Mouse (Mus musculus): Measurements from ENCODE around the gene Zfp598. TPM values are rescaled to one million over a fixed set of nuclear protein-coding genes. Genes with fewer than 3 reads are reported as not detected.
"Not testable (repeated sequence)": the region's sequence is repeated elsewhere in the genome, so short reads cannot be mapped to it uniquely, and the experiment has no call there.

Zfp598 gene
- polyA plus RNA-seq, 1 experiment from 2014 or later, result 27.6 TPM

GRCm38 (mm10) chr17:24648731-24649377, 20.6 kb upstream of the Zfp598 start:
- H3K9ac ChIP-seq, result peak overlapping the region; percentile 89
- H3K4me3 ChIP-seq (replicated peaks), result peak overlapping the region; percentile 87
- no peak for ATAC-seq (replicated peaks; ENCODE audit: low FRiP score)
- peaks cover 57% of the 10 kb centered on the region for H3K4me1 ChIP-seq
- H3K27me3 ChIP-seq, result peaks cover 12% of the 10 kb centered on the region
- WGBS, result 75% methylated on average over 10 of the region's 10 CpGs
- peak overlapping the region; percentile 84 for H3K27ac ChIP-seq
- peak overlapping the region; percentile 99 for H3K4me2 ChIP-seq
- no peaks in the 10 kb centered on the region for H3K36me3 ChIP-seq
- no peaks in the 10 kb centered on the region for H3K9me3 ChIP-seq (replicated peaks)

GRCm38 (mm10) chr17:24649581-24650069, 19.9 kb upstream of the Zfp598 start:
- Histone ChIP-seq H3K36me3 (no peaks in the 10 kb centered on the region), H3K27ac (peak overlapping the region; percentile 84), H3K4me2 (peak overlapping the region; percentile 99), H3K27me3 (peaks cover 12% of the 10 kb centered on the region), H3K9ac (peak overlapping the region; percentile 89), H3K4me1 (peaks cover 50% of the 10 kb centered on the region), H3K4me3 (replicated peaks) (peak overlapping the region; percentile 87), H3K9me3 (replicated peaks) (no peaks in the 10 kb centered on the region)
- WGBS, result under 1% methylated on average over 34 of the region's 35 CpGs
- ATAC-seq (replicated peaks; ENCODE audit: low FRiP score), result peak; percentile 40

GRCm38 (mm10) chr17:24650070-24650616, 19.3 kb upstream of the Zfp598 start, which contains the start of gene Slc9a3r2:
Slc9a3r2 (minus strand) TSS chr17:24650327.
- Histone ChIP-seq H3K9ac (peak within 1 kb of the TSS; percentile 89), H3K4me3 (replicated peaks) (peak within 1 kb of the TSS; percentile 87), H3K27me3 (peaks cover 12% of the 10 kb centered on the region), H3K36me3 (no peaks in the 10 kb centered on the region), H3K27ac (peak within 1 kb of the TSS; percentile 84), H3K4me1 (peaks cover 45% of the 10 kb centered on the region), H3K4me2 (peak within 1 kb of the TSS; percentile 99), H3K9me3 (replicated peaks) (no peaks in the 10 kb centered on the region)
- 1% methylated on average over 41 of the region's 41 CpGs for WGBS
- ATAC-seq (replicated peaks; ENCODE audit: low FRiP score), result peak; percentile 76

DNA sequence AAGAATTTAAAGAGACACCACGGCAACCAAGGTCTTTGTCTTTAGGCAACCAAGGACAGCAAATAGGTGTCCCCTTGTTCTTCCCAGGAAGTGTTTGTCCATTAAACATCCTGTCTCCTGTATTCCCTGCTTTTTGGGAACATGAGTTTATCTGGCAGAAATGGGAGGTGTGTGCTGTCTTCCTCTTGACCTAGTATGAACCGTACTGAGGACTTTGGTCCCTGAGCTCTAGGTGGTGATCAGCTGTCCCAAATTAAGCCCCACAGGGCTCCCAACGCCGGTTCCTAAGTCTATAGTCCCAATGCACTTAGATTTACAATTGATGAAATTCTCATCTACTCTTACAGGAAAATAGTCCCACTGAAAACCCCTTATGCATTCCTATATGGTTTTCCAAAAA, 18.7 kb upstream of the Zfp598 start:
- Histone ChIP-seq H3K4me2 (peak overlapping the region; percentile 99), H3K4me3 (replicated peaks) (no peak overlapping the region; the same call in 1 of the 2 replicates), H3K9me3 (replicated peaks) (no peaks in the 10 kb centered on the region), H3K27me3 (peaks cover 12% of the 10 kb centered on the region), H3K9ac (no peak overlapping the region), H3K4me1 (peaks cover 38% of the 10 kb centered on the region), H3K27ac (0 out of 2 replicates have a peak overlapping the region, but pooled peaks have one; percentile 84), H3K36me3 (no peaks in the 10 kb centered on the region)
- no peak for ATAC-seq (replicated peaks; ENCODE audit: low FRiP score)
- 78% methylated on average over 4 of the region's 4 CpGs for WGBS

- Histone ChIP-seq H3K9me3 (replicated peaks) (no peaks in the 10 kb centered on the region), H3K36me3 (no peaks in the 10 kb centered on the region), H3K4me1 (peaks cover 36% of the 10 kb centered on the region), H3K4me3 (replicated peaks) (no peak overlapping the region), H3K4me2 (no peak overlapping the region), H3K27ac (no peak overlapping the region), H3K9ac (0 out of 2 replicates have a peak overlapping the region, but pooled peaks have one; percentile 3), H3K27me3 (peaks cover 20% of the 10 kb centered on the region)
- no peak for ATAC-seq (replicated peaks; ENCODE audit: low FRiP score)
- 65% methylated on average over 3 of the region's 3 CpGs for whole genome bisulfite sequencing
Measured at GRCm38 (mm10) chr17:24651835-24652234, 17.7 kb upstream of the Zfp598 start.

DNA sequence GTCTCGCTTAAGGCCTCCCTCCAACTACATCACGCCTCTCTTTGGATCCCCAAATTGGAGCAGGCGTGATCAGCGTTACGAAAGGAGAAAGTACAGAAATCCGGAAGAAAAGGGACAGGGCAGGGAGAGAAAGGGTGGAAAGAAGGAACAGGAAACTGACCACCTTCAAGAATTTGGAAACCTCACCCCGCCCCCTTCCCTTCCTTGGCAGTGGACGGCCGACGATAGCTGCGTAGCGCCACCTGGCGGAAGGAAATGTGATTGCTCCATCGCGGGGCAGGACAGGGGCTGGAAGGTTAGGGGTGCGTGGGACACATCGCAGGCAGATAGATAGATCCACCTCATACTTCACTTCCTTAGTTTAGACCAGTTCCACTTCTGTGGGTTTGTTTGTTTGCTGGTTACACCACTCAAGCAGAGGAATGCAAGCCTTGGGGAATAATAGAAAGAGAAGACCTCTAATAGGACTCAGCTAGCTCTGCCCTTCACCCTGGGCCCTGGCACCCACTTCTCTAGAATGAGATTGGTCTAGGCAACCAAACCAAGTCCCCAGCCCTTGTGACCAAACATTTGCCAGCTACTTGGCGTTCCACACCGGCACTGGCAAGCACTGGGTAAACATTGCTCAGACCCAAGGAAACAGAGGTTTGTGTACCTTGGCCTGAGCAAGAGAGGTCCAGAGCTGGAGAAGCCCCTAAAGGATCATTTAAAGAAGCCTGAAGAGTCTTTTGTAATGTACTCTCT, 15.3 kb upstream of the Zfp598 start:
- no peak overlapping the region for H3K27ac ChIP-seq
- peaks cover 43% of the 10 kb centered on the region for H3K27me3 ChIP-seq
- ATAC-seq (replicated peaks; ENCODE audit: low FRiP score), result 0 out of 2 replicates have a peak, but pooled peaks have one; percentile 15

GRCm38 (mm10) chr17:24654969-24655368, 14.5 kb upstream of the Zfp598 start:
- peaks cover 28% of the 10 kb centered on the region for H3K4me1 ChIP-seq
- ATAC-seq (replicated peaks; ENCODE audit: low FRiP score), result no peak
- H3K4me3 ChIP-seq (replicated peaks), result no peak overlapping the region
- no peak overlapping the region for H3K9ac ChIP-seq
- 67% methylated on average over 4 of the region's 4 CpGs for WGBS
- no peaks in the 10 kb centered on the region for H3K36me3 ChIP-seq
- no peak overlapping the region for H3K4me2 ChIP-seq
- H3K9me3 ChIP-seq (replicated peaks), result no peaks in the 10 kb centered on the region
- no peak overlapping the region for H3K27ac ChIP-seq
- peaks cover 52% of the 10 kb centered on the region for H3K27me3 ChIP-seq

More for the DNA sequence above, 15.3 kb upstream of the Zfp598 start:
- H3K36me3 ChIP-seq, result no peaks in the 10 kb centered on the region
- H3K4me2 ChIP-seq, result peak overlapping the region; percentile 67
- 5% methylated on average over 19 of the region's 19 CpGs for WGBS
- peak overlapping the region; percentile 38 for H3K4me3 ChIP-seq (replicated peaks)
- H3K9ac ChIP-seq, result peak overlapping the region; percentile 25; the same call in 1 of the 2 replicates
- H3K4me1 ChIP-seq, result peaks cover 36% of the 10 kb centered on the region
- no peaks in the 10 kb centered on the region for H3K9me3 ChIP-seq (replicated peaks)

DNA sequence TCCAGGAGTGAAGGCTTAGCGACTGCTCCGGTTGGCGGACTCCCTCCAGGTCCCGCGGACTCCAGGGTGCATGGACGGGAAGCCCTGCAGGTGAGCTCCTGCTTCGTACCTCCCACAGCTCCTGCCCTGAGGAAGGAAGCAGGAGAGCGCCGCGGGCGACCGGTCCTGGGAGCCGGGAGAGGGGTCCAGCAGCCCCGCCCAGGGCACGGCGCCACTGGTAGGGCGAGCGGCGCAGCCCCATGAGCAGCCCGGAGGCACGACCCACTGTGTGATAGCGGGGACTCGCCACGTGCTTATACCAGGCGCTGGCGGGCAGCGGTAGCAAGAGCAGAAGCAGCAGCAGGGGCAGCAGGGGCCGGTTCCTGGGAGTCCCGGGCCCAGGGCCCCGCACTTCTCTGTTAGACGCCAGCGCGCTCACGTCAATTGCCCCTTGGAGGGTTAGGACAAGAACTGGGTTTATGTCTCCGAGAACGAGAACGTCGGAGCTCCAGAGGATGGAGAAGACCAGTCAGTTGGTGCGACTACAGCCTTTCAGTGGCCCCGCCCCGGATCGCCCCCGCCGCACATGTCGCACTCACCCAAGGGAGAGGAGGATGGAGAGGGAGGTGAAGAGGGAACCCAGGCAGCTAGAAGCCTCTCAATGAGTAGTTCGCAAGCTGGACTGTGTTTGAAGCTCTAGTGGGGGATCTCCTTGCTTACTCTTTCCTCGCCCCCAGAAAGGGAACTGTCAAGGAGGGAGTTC, 11.3 kb upstream of the Zfp598 start, which contains the start of gene Npw:
Npw (minus strand) TSS at position 441 of the 742 bp plus-strand sequence.
- Histone ChIP-seq H3K4me3 (replicated peaks) (peak within 1 kb of the TSS; percentile 46), H3K27ac (no peak within 1 kb of the TSS), H3K27me3 (peaks cover 49% of the 10 kb centered on the region), H3K9me3 (replicated peaks) (no peaks in the 10 kb centered on the region), H3K4me2 (peak within 1 kb of the TSS; percentile 89), H3K36me3 (no peaks in the 10 kb centered on the region), H3K4me1 (peaks cover 19% of the 10 kb centered on the region), H3K9ac (peak within 1 kb of the TSS; percentile 42)
- ATAC-seq (replicated peaks; ENCODE audit: low FRiP score), result peak; percentile 60; the same call in 1 of the 2 replicates
- WGBS, result 2% methylated on average over 47 of the region's 47 CpGs

DNA sequence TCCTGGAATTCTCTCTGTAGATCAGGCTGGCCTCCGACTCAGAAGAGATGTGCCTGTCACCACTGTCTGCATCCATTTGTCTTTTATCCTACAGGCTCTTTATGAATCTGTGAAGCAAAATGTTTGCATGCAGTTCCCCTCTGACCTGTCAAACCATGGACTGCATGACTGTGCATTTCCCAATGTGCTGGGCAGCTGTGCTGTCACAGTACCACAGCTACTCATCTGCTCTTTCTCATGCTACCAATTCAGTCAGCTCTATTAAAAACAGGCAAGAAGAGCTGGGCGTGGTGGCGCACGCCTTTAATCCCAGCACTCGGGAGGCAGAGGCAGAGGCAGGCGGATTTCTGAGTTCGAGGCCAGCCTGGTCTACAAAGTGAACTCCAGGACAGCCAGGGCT, 2.5 kb upstream of the Zfp598 start:
- 69% methylated on average over 7 of the region's 7 CpGs for WGBS
- H3K27me3 ChIP-seq; H3K9ac ChIP-seq; H3K4me3 ChIP-seq (replicated peaks); H3K9me3 ChIP-seq (replicated peaks); H3K27ac ChIP-seq; ATAC-seq (replicated peaks; ENCODE audit: low FRiP score); H3K36me3 ChIP-seq; H3K4me2 ChIP-seq: not testable (repeated sequence)
- peaks cover 27% of the 10 kb centered on the region for H3K4me1 ChIP-seq

GRCm38 (mm10) chr17:24667416-24667815, 2.1 kb upstream of the Zfp598 start:
- ATAC-seq (replicated peaks; ENCODE audit: low FRiP score), result no peak
- no peak overlapping the region for H3K4me3 ChIP-seq (replicated peaks)
- no peaks in the 10 kb centered on the region for H3K9me3 ChIP-seq (replicated peaks)
- H3K27me3 ChIP-seq, result 0 out of 2 replicates have a peak, but pooled peaks cover 4% of the 10 kb centered on the region
- H3K4me2 ChIP-seq, result no peak overlapping the region
- 29% methylated on average over 6 of the region's 6 CpGs for WGBS
- H3K36me3 ChIP-seq, result no peaks in the 10 kb centered on the region
- no peak overlapping the region for H3K9ac ChIP-seq
- H3K27ac ChIP-seq, result no peak overlapping the region
- H3K4me1 ChIP-seq, result peaks cover 31% of the 10 kb centered on the region

- not testable (repeated sequence) for H3K9me3 ChIP-seq (replicated peaks); H3K27me3 ChIP-seq; H3K36me3 ChIP-seq
- H3K9ac ChIP-seq, result peak overlapping the region; percentile 96
- peak overlapping the region; percentile 95 for H3K4me3 ChIP-seq (replicated peaks)
- peaks cover 39% of the 10 kb centered on the region for H3K4me1 ChIP-seq
- WGBS, result 12% methylated on average over 15 of the region's 15 CpGs
- 0 out of 2 replicates have a peak, but pooled peaks have one; percentile 11 for ATAC-seq (replicated peaks; ENCODE audit: low FRiP score)
- H3K27ac ChIP-seq, result peak overlapping the region; percentile 81
- peak overlapping the region; percentile 81 for H3K4me2 ChIP-seq
Measured at GRCm38 (mm10) chr17:24669214-24669544, 308 bp upstream of the Zfp598 start.

All from kidney, embryonic 15.5 days (tissue).